Mouse (Mus musculus): ENCODE data around the gene Snrnp35. TPM values are rescaled to one million over a fixed set of nuclear protein-coding genes. Genes with fewer than 3 reads are reported as not detected.

Gene Snrnp35
- polyA plus RNA-seq, 1 experiment, result 13.8 TPM

- no peak for DNase-seq (ENCODE audit: low read depth)
These were observed 23.9 kb downstream of the Snrnp35 start for GRCm38 (mm10) chr5:124506731-124507359.

GRCm38 (mm10) chr5:124509200-124509599, 26.3 kb downstream of the Snrnp35 start:
- no peak for DNase-seq (ENCODE audit: low read depth)
- TF ChIP-seq CTCF (IDR thresholded peaks at IDR 0.05; ENCODE audit: borderline replicate concordance, extremely low read depth, insufficient read depth, insufficient read length) (no peak), POLR2A (IDR thresholded peaks at IDR 0.05; ENCODE audit: borderline replicate concordance, extremely low read depth, insufficient read depth, insufficient read length, poor library complexity, severe bottlenecking) (no peak)

More at GRCm38 (mm10) chr5:124506731-124507359, 23.9 kb downstream of the Snrnp35 start:
- TF ChIP-seq CTCF (IDR thresholded peaks at IDR 0.05; ENCODE audit: borderline replicate concordance, extremely low read depth, insufficient read depth, insufficient read length) (no peak), POLR2A (IDR thresholded peaks at IDR 0.05; ENCODE audit: borderline replicate concordance, extremely low read depth, insufficient read depth, insufficient read length, poor library complexity, severe bottlenecking) (no peak)

GRCm38 (mm10) chr5:124509742-124510237, 26.9 kb downstream of the Snrnp35 start:
- TF ChIP-seq CTCF (IDR thresholded peaks at IDR 0.05; ENCODE audit: borderline replicate concordance, extremely low read depth, insufficient read depth, insufficient read length), result no peak
- DNase-seq (ENCODE audit: low read depth), result no peak

- DNase-seq (ENCODE audit: low read depth), result no peak
- TF ChIP-seq POLR2A (IDR thresholded peaks at IDR 0.05; ENCODE audit: borderline replicate concordance, extremely low read depth, insufficient read depth, insufficient read length, poor library complexity, severe bottlenecking) (no peak), CTCF (IDR thresholded peaks at IDR 0.05; ENCODE audit: borderline replicate concordance, extremely low read depth, insufficient read depth, insufficient read length) (no peak)
These were observed 27.7 kb downstream of the Snrnp35 start for GRCm38 (mm10) chr5:124510536-124511050.

GRCm38 (mm10) chr5:124515789-124516188, 32.9 kb downstream of the Snrnp35 start:
- TF ChIP-seq CTCF (IDR thresholded peaks at IDR 0.05; ENCODE audit: borderline replicate concordance, extremely low read depth, insufficient read depth, insufficient read length) (no peak), POLR2A (IDR thresholded peaks at IDR 0.05; ENCODE audit: borderline replicate concordance, extremely low read depth, insufficient read depth, insufficient read length, poor library complexity, severe bottlenecking) (no peak)
- no peak for DNase-seq (ENCODE audit: low read depth)

GRCm38 (mm10) chr5:124518648-124519047, 35.7 kb downstream of the Snrnp35 start:
- TF ChIP-seq CTCF (IDR thresholded peaks at IDR 0.05; ENCODE audit: borderline replicate concordance, extremely low read depth, insufficient read depth, insufficient read length) (no peak), POLR2A (IDR thresholded peaks at IDR 0.05; ENCODE audit: borderline replicate concordance, extremely low read depth, insufficient read depth, insufficient read length, poor library complexity, severe bottlenecking) (no peak)
- DNase-seq (ENCODE audit: low read depth), result no peak

GRCm38 (mm10) chr5:124521588-124521987, 38.7 kb downstream of the Snrnp35 start:
- TF ChIP-seq POLR2A (IDR thresholded peaks at IDR 0.05; ENCODE audit: borderline replicate concordance, extremely low read depth, insufficient read depth, insufficient read length, poor library complexity, severe bottlenecking) (no peak), CTCF (IDR thresholded peaks at IDR 0.05; ENCODE audit: borderline replicate concordance, extremely low read depth, insufficient read depth, insufficient read length) (no peak)
- no peak for DNase-seq (ENCODE audit: low read depth)

- TF ChIP-seq CTCF (IDR thresholded peaks at IDR 0.05; ENCODE audit: borderline replicate concordance, extremely low read depth, insufficient read depth, insufficient read length) (peak; percentile 19; the same call in 1 of the 2 replicates), POLR2A (IDR thresholded peaks at IDR 0.05; ENCODE audit: borderline replicate concordance, extremely low read depth, insufficient read depth, insufficient read length, poor library complexity, severe bottlenecking) (no peak)
- DNase-seq (ENCODE audit: low read depth), result no peak
These were observed 40.1 kb downstream of the Snrnp35 start for GRCm38 (mm10) chr5:124523032-124523431.

GRCm38 (mm10) chr5:124524943-124525342, 42.0 kb downstream of the Snrnp35 start:
- TF ChIP-seq POLR2A (IDR thresholded peaks at IDR 0.05; ENCODE audit: borderline replicate concordance, extremely low read depth, insufficient read depth, insufficient read length, poor library complexity, severe bottlenecking), result no peak
- no peak for TF ChIP-seq CTCF (IDR thresholded peaks at IDR 0.05; ENCODE audit: borderline replicate concordance, extremely low read depth, insufficient read depth, insufficient read length)
- no peak for DNase-seq (ENCODE audit: low read depth)

GRCm38 (mm10) chr5:124528351-124528750, 45.4 kb downstream of the Snrnp35 start:
- TF ChIP-seq CTCF (IDR thresholded peaks at IDR 0.05; ENCODE audit: borderline replicate concordance, extremely low read depth, insufficient read depth, insufficient read length) (no peak), POLR2A (IDR thresholded peaks at IDR 0.05; ENCODE audit: borderline replicate concordance, extremely low read depth, insufficient read depth, insufficient read length, poor library complexity, severe bottlenecking) (no peak)
- DNase-seq (ENCODE audit: low read depth), result no peak

- TF ChIP-seq POLR2A (IDR thresholded peaks at IDR 0.05; ENCODE audit: borderline replicate concordance, extremely low read depth, insufficient read depth, insufficient read length, poor library complexity, severe bottlenecking) (no peak), CTCF (IDR thresholded peaks at IDR 0.05; ENCODE audit: borderline replicate concordance, extremely low read depth, insufficient read depth, insufficient read length) (no peak)
- DNase-seq (ENCODE audit: low read depth), result no peak
These were observed 45.9 kb downstream of the Snrnp35 start for GRCm38 (mm10) chr5:124528791-124529190.

GRCm38 (mm10) chr5:124529191-124529651, 46.3 kb downstream of the Snrnp35 start:
- DNase-seq (ENCODE audit: low read depth), result no peak

More at GRCm38 (mm10) chr5:124529191-124529651, 46.3 kb downstream of the Snrnp35 start:
- TF ChIP-seq POLR2A (IDR thresholded peaks at IDR 0.05; ENCODE audit: borderline replicate concordance, extremely low read depth, insufficient read depth, insufficient read length, poor library complexity, severe bottlenecking) (no peak), CTCF (IDR thresholded peaks at IDR 0.05; ENCODE audit: borderline replicate concordance, extremely low read depth, insufficient read depth, insufficient read length) (no peak)
